Mouse (Mus musculus): Measurements from ENCODE around the gene Dars.

Dars gene

GRCm38 (mm10) chr1:128417533-128417888 lies 343 bp upstream of the Dars start:
- no peak for DNase-seq (ENCODE audit: low read depth, low spot score)

- DNase-seq (ENCODE audit: low read depth, low spot score), result no peak
Measured at GRCm38 (mm10) chr1:128411141-128411540, 6.0 kb downstream of the Dars start.

- DNase-seq (ENCODE audit: low read depth, low spot score), result peak; percentile 14
Measured at GRCm38 (mm10) chr1:128406846-128407245, 10.3 kb downstream of the Dars start.

- no peak for DNase-seq (ENCODE audit: low read depth, low spot score)
Measured at GRCm38 (mm10) chr1:128405675-128406074, 11.5 kb downstream of the Dars start.

- DNase-seq (ENCODE audit: low read depth, low spot score), result peak; percentile 51
Measured at GRCm38 (mm10) chr1:128405041-128405481, 12.1 kb downstream of the Dars start.

- no peak for DNase-seq (ENCODE audit: low read depth, low spot score)
Measured at GRCm38 (mm10) chr1:128400926-128401325, 16.2 kb downstream of the Dars start.

GRCm38 (mm10) chr1:128399941-128400915 lies 16.9 kb downstream of the Dars start:
- no peak for DNase-seq (ENCODE audit: low read depth, low spot score)

- DNase-seq (ENCODE audit: low read depth, low spot score), result no peak
Measured at GRCm38 (mm10) chr1:128398738-128399445, 18.3 kb downstream of the Dars start.

GRCm38 (mm10) chr1:128394657-128395056 lies 22.5 kb downstream of the Dars start:
- DNase-seq (ENCODE audit: low read depth, low spot score), result no peak

GRCm38 (mm10) chr1:128392382-128392781 lies 24.8 kb downstream of the Dars start:
- no peak for DNase-seq (ENCODE audit: low read depth, low spot score)

GRCm38 (mm10) chr1:128386487-128386886 lies 30.7 kb downstream of the Dars start:
- no peak for DNase-seq (ENCODE audit: low read depth, low spot score)

GRCm38 (mm10) chr1:128376841-128377240 lies 40.3 kb downstream of the Dars start:
- DNase-seq (ENCODE audit: low read depth, low spot score), result no peak

GRCm38 (mm10) chr1:128372143-128372860 lies 44.9 kb downstream of the Dars start:
- no peak for DNase-seq (ENCODE audit: low read depth, low spot score)

GRCm38 (mm10) chr1:128368732-128369441 lies 48.3 kb downstream of the Dars start:
- DNase-seq (ENCODE audit: low read depth, low spot score), result peak; percentile 59

GRCm38 (mm10) chr1:128360601-128361000 lies 56.6 kb downstream of the Dars start:
- DNase-seq (ENCODE audit: low read depth, low spot score), result no peak

GRCm38 (mm10) chr1:128359554-128360376 lies 57.4 kb downstream of the Dars start, which contains the start of gene Mcm6:
Gene Mcm6, minus strand, starts transcription at chr1:128359664.
- DNase-seq (ENCODE audit: low read depth, low spot score), result peak; percentile 96

GRCm38 (mm10) chr1:128358916-128359553 lies 58.1 kb downstream of the Dars start:
- no peak for DNase-seq (ENCODE audit: low read depth, low spot score)

- DNase-seq (ENCODE audit: low read depth, low spot score), result no peak
Measured at GRCm38 (mm10) chr1:128358276-128358675, 58.9 kb downstream of the Dars start.

GRCm38 (mm10) chr1:128357452-128357851 lies 59.7 kb downstream of the Dars start:
- DNase-seq (ENCODE audit: low read depth, low spot score), result no peak

GRCm38 (mm10) chr1:128353092-128353491 lies 64.1 kb downstream of the Dars start:
- DNase-seq (ENCODE audit: low read depth, low spot score), result no peak
